Mouse (Mus musculus) embryo, embryonic 9.5 days (tissue): ENCODE results near the gene Olfr1037.
"Not testable (repeated sequence)": the region's sequence is repeated elsewhere in the genome, so short reads cannot be mapped to it uniquely, and the experiment has no call there.

Experiments
- DNase-seq: peaks from one replicate; pipeline ENCODE4 v3.0.0-alpha.2; 2017; ENCODE audit errors: extremely low spot score

Olfr1037 gene

GRCm38 (mm10) chr2:86087285-86087684 lies at the start of gene Olfr1037:
Gene Olfr1037, minus strand, starts transcription at chr2:86087385.
- no peak for DNase-seq

- DNase-seq = no peak
These were observed 48.6 kb upstream of the Olfr1037 start, which contains the start of gene Olfr1039 for GRCm38 (mm10) chr2:86135828-86136227. Gene Olfr1039, minus strand, starts transcription at chr2:86135928.

GRCm38 (mm10) chr2:86080478-86080877 lies 6.7 kb downstream of the Olfr1037 start:
- DNase-seq = not testable (repeated sequence)

- not testable (repeated sequence) for DNase-seq
These were observed 13.5 kb downstream of the Olfr1037 start, which contains the start of gene Olfr1036 for GRCm38 (mm10) chr2:86073692-86074091. Gene Olfr1036, plus strand, starts transcription at chr2:86073992.

- no peak for DNase-seq
These were observed 17.0 kb downstream of the Olfr1037 start for GRCm38 (mm10) chr2:86070189-86070588.

- not testable (repeated sequence) for DNase-seq
These were observed 23.4 kb downstream of the Olfr1037 start for GRCm38 (mm10) chr2:86063766-86064165.

GRCm38 (mm10) chr2:86050777-86051176 lies 36.4 kb downstream of the Olfr1037 start:
- DNase-seq = not testable (repeated sequence)

- DNase-seq = no peak
These were observed 41.6 kb downstream of the Olfr1037 start, which contains the start of gene Olfr1034 for GRCm38 (mm10) chr2:86045561-86045960. Gene Olfr1034, plus strand, starts transcription at chr2:86045861.
